Comparison of ENCODE assay signal across 10 mouse cellular contexts in genomic region chr14:62855077-62855835, GRCm38 (mm10). TPM values are rescaled to one million over a fixed set of nuclear protein-coding genes. Genes with fewer than 3 reads are reported as not detected.
DNase-seq lines count a peak whose midpoint lies in the region; ATAC-seq and TF ChIP-seq lines count a peak whose summit lies in the region.
"Had no signal": no experiment of that assay in that cellular context is flagged by ENCODE, and none has a peak within 500 bp of the region (broad histone marks: within the 10 kb centered on the region; RNA-seq: fewer than 3 reads in every experiment).

No protein-coding gene starts in this region.

- H3K9ac ChIP-seq in heart, embryonic 13.5 days: no peak overlapping the region
- no peak overlapping the region for H3K9ac ChIP-seq in liver, postnatal 0 days (replicated peaks)
- H3K9ac ChIP-seq in forebrain, postnatal 0 days: no peak overlapping the region
- no peak overlapping the region for H3K9ac ChIP-seq in stomach, postnatal 0 days (ENCODE audit: low read length)
- H3K9ac ChIP-seq: lung, embryonic 14.5 days had no signal

- H3K4me2 ChIP-seq in heart, embryonic 13.5 days: peak overlapping the region; percentile 10; the same call in 1 of the 2 replicates
- H3K4me2 ChIP-seq in liver, postnatal 0 days (ENCODE audit: low read depth, low read length): no peak overlapping the region
- H3K4me2 ChIP-seq in forebrain, postnatal 0 days (ENCODE audit: low read depth): peak overlapping the region; percentile 25
- H3K4me2 ChIP-seq in stomach, postnatal 0 days (replicated peaks; ENCODE audit: low read depth): peak overlapping the region; percentile 0; the same call in 1 of the 2 replicates
- H3K4me2 ChIP-seq: lung, embryonic 14.5 days had no signal

- no peaks in the 10 kb centered on the region for H3K9me3 ChIP-seq in heart, embryonic 13.5 days
- H3K9me3 ChIP-seq in liver, postnatal 0 days (ENCODE audit: low read length): no peaks in the 10 kb centered on the region
- H3K9me3 ChIP-seq in forebrain, postnatal 0 days (ENCODE audit: low read length): no peaks in the 10 kb centered on the region
- no peaks in the 10 kb centered on the region for H3K9me3 ChIP-seq in stomach, postnatal 0 days (ENCODE audit: control insufficient read depth, low read length)

- no peak for DNase-seq in heart, postnatal 10 days
- no peak for DNase-seq in liver, postnatal 0 days
- no peak for DNase-seq in liver
- DNase-seq in forebrain, postnatal 0 days: peak; percentile 49
- DNase-seq in stomach, postnatal 0 days (ENCODE audit: low spot score): peak; percentile 34
- no peak for DNase-seq in lung, postnatal 4 days
- DNase-seq: cerebellum, adult 11-12 months; lung, embryonic 14.5 days; spleen, adult 18-20 months had no signal

- 0 out of 2 replicates have a peak overlapping the region, but pooled peaks have one; percentile 4 for H3K27ac ChIP-seq in heart, embryonic 13.5 days (replicated peaks)
- peak overlapping the region; percentile 29; the same call in 1 of the 2 replicates for H3K27ac ChIP-seq in liver, postnatal 0 days (ENCODE audit: low read depth)
- H3K27ac ChIP-seq in forebrain, postnatal 0 days (ENCODE audit: low read depth, low read length): peak overlapping the region; percentile 17; the same call in 1 of the 2 replicates
- H3K27ac ChIP-seq in stomach, postnatal 0 days (replicated peaks): no peak overlapping the region

- WGBS in heart, embryonic 13.5 days: 71% methylated on average over 18 of the region's 18 CpGs
- 74% methylated on average over 18 of the region's 18 CpGs for WGBS in liver, postnatal 0 days (ENCODE audit: insufficient replicate concordance)
- WGBS in forebrain, postnatal 0 days: 33% methylated on average over 18 of the region's 18 CpGs
- 55% methylated on average over 18 of the region's 18 CpGs for WGBS in stomach, postnatal 0 days

- no peak overlapping the region for H3K4me3 ChIP-seq in heart, embryonic 13.5 days
- no peak overlapping the region for H3K4me3 ChIP-seq in liver, postnatal 0 days (ENCODE audit: low read depth, low read length)
- no peak overlapping the region for H3K4me3 ChIP-seq in forebrain, postnatal 0 days (ENCODE audit: low read depth, low read length)
- H3K4me3 ChIP-seq in stomach, postnatal 0 days (ENCODE audit: low read depth, low read length): no peak overlapping the region

- intact Hi-C loops in heart, postnatal 10 days (cut with DNase I): no loop called here

- no peak for ATAC-seq in heart, embryonic 13.5 days (ENCODE audit: extremely low read depth, insufficient number of reproducible peaks, low FRiP score, low TSS enrichment)
- ATAC-seq in liver, postnatal 0 days: no peak
- ATAC-seq in forebrain, postnatal 0 days: peak; percentile 60
- 0 out of 2 replicates have a peak, but pooled peaks have one; percentile 56 for ATAC-seq in stomach, postnatal 0 days (ENCODE audit: low FRiP score, low TSS enrichment)

- peaks cover 29% of the 10 kb centered on the region for H3K4me1 ChIP-seq in heart, embryonic 13.5 days
- H3K4me1 ChIP-seq in liver, postnatal 0 days (ENCODE audit: insufficient read depth): peaks cover 5% of the 10 kb centered on the region
- H3K4me1 ChIP-seq in forebrain, postnatal 0 days (ENCODE audit: insufficient read depth): peaks cover 2% of the 10 kb centered on the region; the same call in 1 of the 2 replicates
- no peaks in the 10 kb centered on the region for H3K4me1 ChIP-seq in stomach, postnatal 0 days (replicated peaks; ENCODE audit: control insufficient read depth, insufficient read depth)

- TF ChIP-seq CTCF in liver, postnatal 0 days (IDR thresholded peaks at IDR 0.05; ENCODE audit: low read depth): no peak
- TF ChIP-seq CTCF in forebrain, postnatal 0 days (IDR thresholded peaks at IDR 0.05; ENCODE audit: low read depth): no peak
- no peak for TF ChIP-seq CTCF in stomach, postnatal 0 days (IDR thresholded peaks at IDR 0.05; ENCODE audit: low read depth)

- no peak for TF ChIP-seq EP300 in liver, postnatal 0 days (IDR thresholded peaks at IDR 0.05; ENCODE audit: low read depth)
- no peak for TF ChIP-seq EP300 in stomach, postnatal 0 days (optimal IDR thresholded peaks at IDR 0.05)

- 0 out of 2 replicates have a peak, but pooled peaks cover 3% of the 10 kb centered on the region for H3K36me3 ChIP-seq in heart, embryonic 13.5 days
- no peaks in the 10 kb centered on the region for H3K36me3 ChIP-seq in liver, postnatal 0 days (replicated peaks; ENCODE audit: insufficient read depth, low read length)
- H3K36me3 ChIP-seq in forebrain, postnatal 0 days (ENCODE audit: insufficient read depth): no peaks in the 10 kb centered on the region
- H3K36me3 ChIP-seq in stomach, postnatal 0 days (ENCODE audit: control insufficient read depth, insufficient read depth, low read length): no peaks in the 10 kb centered on the region

- H3K27me3 ChIP-seq in heart, embryonic 13.5 days (replicated peaks): no peaks in the 10 kb centered on the region
- no peaks in the 10 kb centered on the region for H3K27me3 ChIP-seq in liver, postnatal 0 days (ENCODE audit: insufficient read depth, low read length)
- H3K27me3 ChIP-seq in forebrain, postnatal 0 days (ENCODE audit: insufficient read depth, low read length): no peaks in the 10 kb centered on the region
- no peaks in the 10 kb centered on the region for H3K27me3 ChIP-seq in stomach, postnatal 0 days (ENCODE audit: control insufficient read depth, insufficient read depth, low read length)

RNA-seq across cellular contexts. Expression of gene Wdfy2, which starts 17.8 kb away (rescaled TPM):
- 3.7 and 4.0 TPM in 2 replicates for polyA plus RNA-seq in heart, embryonic 13.5 days (2015; fragmentation: Nextera tagmentation; extraction: Ambion mirVana)
- 1 to 10 TPM; 8.0 to 9.1 TPM for total RNA-seq in heart, postnatal 10 days (2021)
- 1.7 and 2.0 TPM in 2 replicates for polyA plus RNA-seq in liver, postnatal 0 days (2015; fragmentation: Nextera tagmentation; extraction: Ambion mirVana)
- 14.6 and 18.4 TPM in 2 replicates for total RNA-seq in forebrain, postnatal 0 days (2014; rRNA removed)
- polyA plus RNA-seq in forebrain, postnatal 0 days (2015; fragmentation: Nextera tagmentation; extraction: Ambion mirVana): 2.4 and 3.6 TPM in 2 replicates
- polyA plus RNA-seq in stomach, postnatal 0 days (2015; fragmentation: Nextera tagmentation; extraction: Ambion mirVana): 2.4 and 2.5 TPM in 2 replicates

Comparison
In these comparisons a context has a peak if more than half of its experiments do, and no peak if none do; other contexts are left out.
1. ATAC-seq: peak in forebrain, postnatal 0 days (single experiment) and stomach, postnatal 0 days (single experiment); none in heart, embryonic 13.5 days (single experiment) and liver, postnatal 0 days (single experiment).
2. DNase-seq: peak in forebrain, postnatal 0 days (single experiment) and stomach, postnatal 0 days (single experiment); none in heart, postnatal 10 days (0 of 2), liver, postnatal 0 days (single experiment), liver (single experiment) and lung, postnatal 4 days (0 of 2).